Mouse (Mus musculus) cerebellum, postnatal 36 days (tissue): ENCODE data around the gene Nudt8.
"Not testable (repeated sequence)": the region's sequence is repeated elsewhere in the genome, so short reads cannot be mapped to it uniquely, and the experiment has no call there.

Experiments used
- DNase-seq, 2 experiments: peaks; one replicate each; pipeline ENCODE4 v3.0.0; 2021 to 2022; ENCODE audit warnings: mixed read lengths in 2 of 2

Gene Nudt8

GRCm38 (mm10) chr19:4000119-4000900 is at the start of gene Nudt8, which contains the start of gene Gm49405:
Nudt8 (plus strand) TSS chr19:4000580.
Gm49405 (plus strand) TSS chr19:4000626.
- DNase-seq: peak; percentile 93 to 96

GRCm38 (mm10) chr19:3951461-3951860 is 48.9 kb upstream of the Nudt8 start:
- DNase-seq: no peak

GRCm38 (mm10) chr19:3952099-3952498 is 48.3 kb upstream of the Nudt8 start:
- DNase-seq: no peak

- DNase-seq: no peak
These were observed 45.3 kb upstream of the Nudt8 start for GRCm38 (mm10) chr19:3955033-3955432.

- DNase-seq: peak in 1 of 2 experiments; percentile 20
These were observed 44.6 kb upstream of the Nudt8 start for GRCm38 (mm10) chr19:3955804-3956203.

GRCm38 (mm10) chr19:3957296-3958036 is 42.9 kb upstream of the Nudt8 start:
- not testable (repeated sequence) for DNase-seq

- no peak for DNase-seq
These were observed 41.9 kb upstream of the Nudt8 start, which contains the start of gene Aldh3b3 for GRCm38 (mm10) chr19:3958470-3958869. Aldh3b3 (plus strand) TSS chr19:3958645.

GRCm38 (mm10) chr19:3959030-3959429 is 41.4 kb upstream of the Nudt8 start:
- no peak for DNase-seq

GRCm38 (mm10) chr19:3960211-3960610 is 40.2 kb upstream of the Nudt8 start:
- DNase-seq: no peak

GRCm38 (mm10) chr19:3961805-3962204 is 38.6 kb upstream of the Nudt8 start:
- not testable (repeated sequence) for DNase-seq

- DNase-seq: no peak
These were observed 37.9 kb upstream of the Nudt8 start for GRCm38 (mm10) chr19:3962469-3962868.

- DNase-seq: no peak
These were observed 36.4 kb upstream of the Nudt8 start for GRCm38 (mm10) chr19:3964030-3964429.

GRCm38 (mm10) chr19:3966330-3967075 is 33.9 kb upstream of the Nudt8 start:
- DNase-seq: no peak

- DNase-seq: no peak
These were observed 33.1 kb upstream of the Nudt8 start for GRCm38 (mm10) chr19:3967258-3967657.

- no peak for DNase-seq
These were observed 28.2 kb upstream of the Nudt8 start, which contains the start of gene Aldh3b2 for GRCm38 (mm10) chr19:3972229-3972628. Aldh3b2 (plus strand) TSS chr19:3972328.

- not testable (repeated sequence) for DNase-seq
These were observed 25.8 kb upstream of the Nudt8 start for GRCm38 (mm10) chr19:3974608-3975007.

- no peak for DNase-seq
These were observed 24.5 kb upstream of the Nudt8 start for GRCm38 (mm10) chr19:3975866-3976265.

GRCm38 (mm10) chr19:3980309-3980708 is 20.1 kb upstream of the Nudt8 start:
- peak; percentile 73 to 83 for DNase-seq

GRCm38 (mm10) chr19:3980917-3981316 is 19.5 kb upstream of the Nudt8 start:
- DNase-seq: no peak

GRCm38 (mm10) chr19:3983527-3984200 is 16.7 kb upstream of the Nudt8 start:
- DNase-seq: no peak

GRCm38 (mm10) chr19:3985261-3985681 is 15.1 kb upstream of the Nudt8 start:
- no peak for DNase-seq

- DNase-seq: peak in 1 of 2 experiments; percentile 36
These were observed 14.0 kb upstream of the Nudt8 start, which contains the start of gene Acy3 for GRCm38 (mm10) chr19:3986334-3986733. Acy3 (plus strand) TSS chr19:3986570.
